Mouse (Mus musculus) thymus, postnatal 10 days (tissue): ENCODE results near the gene Krt31.

Experiments used
- DNase-seq, 2 experiments: peaks; one replicate each; pipeline ENCODE4 v3.0.0; 2021; ENCODE audit warnings: low spot score in 2 of 2

Krt31 gene

GRCm38 (mm10) chr11:100005905-100006304, 44.4 kb downstream of the Krt31 start:
- no peak for DNase-seq

- DNase-seq, result peak in 1 of 2 experiments; percentile 11
These were observed 45.5 kb downstream of the Krt31 start for GRCm38 (mm10) chr11:100004846-100005245.

- no peak for DNase-seq
These were observed 51.3 kb downstream of the Krt31 start for GRCm38 (mm10) chr11:99999091-99999490.
